Comparison of ENCODE assay signal across 8 mouse cellular contexts in genomic region chr6:88841781-88842689, GRCm38 (mm10). TPM values are rescaled to one million over a fixed set of nuclear protein-coding genes. Genes with fewer than 3 reads are reported as not detected.
DNase-seq lines count a peak whose midpoint lies in the region; ATAC-seq and TF ChIP-seq lines count a peak whose summit lies in the region.

Gene Abtb1 (minus strand): TSS chr6:88841984.

- no peaks in the 10 kb centered on the region for H3K9me3 ChIP-seq in megakaryocyte, embryonic 14.5 days

- H3K4me1 ChIP-seq in cortical plate, adult 2 months (ENCODE audit: control insufficient read depth, insufficient read depth, low read length) = no peaks in the 10 kb centered on the region
- peaks cover 77% of the 10 kb centered on the region for H3K4me1 ChIP-seq in megakaryocyte, embryonic 14.5 days

- H3K4me3 ChIP-seq in cortical plate, adult 2 months (ENCODE audit: insufficient read depth, low read length) = peak within 1 kb of the TSS; percentile 91
- peak within 1 kb of the TSS; percentile 99 for H3K4me3 ChIP-seq in megakaryocyte, embryonic 14.5 days (replicated peaks)

- peak; percentile 100 for DNase-seq in gastrocnemius, adult 8-10 months (ENCODE audit: low spot score in 2 of 2)
- DNase-seq in hindlimb bud, embryonic 11.5 days (ENCODE audit: extremely low spot score, low read depth, low spot score) = peak; percentile 98
- DNase-seq in left cerebral cortex, adult 8-10 months (ENCODE audit: low spot score in 2 of 2) = peak; percentile 96 to 99
- peak; percentile 99 to 100 for DNase-seq in right cerebral cortex, postnatal 10 days (ENCODE audit: low spot score in 2 of 2)
- DNase-seq in urinary bladder, postnatal 25 days (ENCODE audit: low spot score) = peak; percentile 97

- peak; percentile 90 for ATAC-seq in activated CD4-positive, CD25-positive, alpha-beta regulatory T cell, adult 4 months

- TF ChIP-seq CTCF in cortical plate, adult 2 months (IDR thresholded peaks at IDR 0.05; ENCODE audit: extremely low read depth, insufficient read depth, low read length) = peak; percentile 19; the same call in 1 of the 2 replicates

- H3K27me3 ChIP-seq in megakaryocyte, embryonic 14.5 days (replicated peaks) = peaks cover 9% of the 10 kb centered on the region

- H3K27ac ChIP-seq in cortical plate, adult 2 months (ENCODE audit: insufficient read depth, low read length) = peak within 1 kb of the TSS; percentile 74

- TF ChIP-seq POLR2A in cortical plate, adult 2 months (IDR thresholded peaks at IDR 0.05; ENCODE audit: extremely low read depth, insufficient read depth, low read length) = peak; percentile 48

- peaks cover 39% of the 10 kb centered on the region for H3K36me3 ChIP-seq in megakaryocyte, embryonic 14.5 days (replicated peaks; ENCODE audit: low read length)

RNA-seq across cellular contexts. Expression of gene Abtb1, which starts in this region (rescaled TPM):
- polyA plus RNA-seq in activated CD4-positive, CD25-positive, alpha-beta regulatory T cell, adult 4 months (2017; shearing (Covaris generic)) = 10 to 100 TPM; 42.8 to 57.5 TPM
- polyA plus RNA-seq in cortical plate, adult 2 months (2012; rRNA removed) = 88.0 and 90.6 TPM in 2 replicates
- 10 to 100 TPM; 21.1 to 25.9 (median 22.0) TPM for total RNA-seq in gastrocnemius, adult 8-10 months (2022)
- 10 to 100 TPM; 38.1 to 45.4 (median 43.1) TPM for total RNA-seq in left cerebral cortex, adult 8-10 months (2022)
- polyA plus RNA-seq in megakaryocyte, embryonic 14.5 days (2012; ENCODE audit: insufficient read depth, low replicate concordance) = 33.5 and 113 TPM in 2 replicates

Comparison
In these comparisons a context has a peak if more than half of its experiments do, and no peak if none do; other contexts are left out.
1. Peak in every context shown above with its lines: DNase-seq, ATAC-seq, H3K4me3 ChIP-seq and H3K27ac ChIP-seq.